ENCODE assay signal across 13 mouse cellular contexts in genomic region chr6:129033397-129033796, GRCm38 (mm10). TPM values are rescaled to one million over a fixed set of nuclear protein-coding genes. Genes with fewer than 3 reads are reported as not detected.
DNase-seq lines count a peak whose midpoint lies in the region; ATAC-seq and TF ChIP-seq lines count a peak whose summit lies in the region.
"Had no signal": no experiment of that assay in that cellular context is flagged by ENCODE, and none has a peak within 500 bp of the region (broad histone marks: within the 10 kb centered on the region; RNA-seq: fewer than 3 reads in every experiment).

No protein-coding gene starts in this region.

- no peak overlapping the region for H3K27ac ChIP-seq in lung, postnatal 0 days (ENCODE audit: low read length)
- H3K27ac ChIP-seq: forebrain, embryonic 13.5 days; hindbrain, embryonic 15.5 days; liver, embryonic 15.5 days; neural tube, embryonic 15.5 days had no signal

- peak; percentile 60 for TF ChIP-seq CTCF in lung, postnatal 0 days (IDR thresholded peaks at IDR 0.05)

- no peak overlapping the region for H3K4me2 ChIP-seq in lung, postnatal 0 days (replicated peaks; ENCODE audit: low read depth, low read length)
- H3K4me2 ChIP-seq: forebrain, embryonic 13.5 days; hindbrain, embryonic 15.5 days; liver, embryonic 15.5 days; neural tube, embryonic 15.5 days had no signal

- H3K4me3 ChIP-seq in lung, postnatal 0 days (ENCODE audit: low read depth, low read length) = no peak overlapping the region
- H3K4me3 ChIP-seq: forebrain, embryonic 13.5 days; hindbrain, embryonic 15.5 days; liver, embryonic 15.5 days; neural tube, embryonic 15.5 days had no signal

- H3K27me3 ChIP-seq in lung, postnatal 0 days (replicated peaks; ENCODE audit: insufficient read depth, low read length) = no peaks in the 10 kb centered on the region
- H3K27me3 ChIP-seq: forebrain, embryonic 13.5 days; hindbrain, embryonic 15.5 days; liver, embryonic 15.5 days; neural tube, embryonic 15.5 days had no signal

- TF ChIP-seq EP300 in lung, postnatal 0 days (IDR thresholded peaks at IDR 0.05) = no peak

- no peak for ATAC-seq in lung, postnatal 0 days
- ATAC-seq: forebrain, embryonic 13.5 days had no signal

- no peak overlapping the region for H3K9ac ChIP-seq in lung, postnatal 0 days (replicated peaks; ENCODE audit: low read depth)
- H3K9ac ChIP-seq: forebrain, embryonic 13.5 days; hindbrain, embryonic 15.5 days; liver, embryonic 15.5 days; neural tube, embryonic 15.5 days had no signal

- DNase-seq in gastrocnemius, adult 18-20 months (ENCODE audit: low spot score) = peak; percentile 6
- no peak for DNase-seq in gastrocnemius, postnatal 14 days
- peak; percentile 58 to 64 for DNase-seq in spleen, postnatal 36 days (ENCODE audit: low spot score in 2 of 2)
- no peak for DNase-seq in spleen, postnatal 4 days (ENCODE audit: low spot score in 2 of 2)
- peak; percentile 17 for DNase-seq in lung, postnatal 0 days (ENCODE audit: low spot score)
- peak; percentile 59 for DNase-seq in thymus, postnatal 4 days
- DNase-seq in cerebellum, postnatal 25 days = no peak
- DNase-seq in gastrocnemius, postnatal 4 days (ENCODE audit: low spot score in 2 of 2) = no peak

- H3K36me3 ChIP-seq in lung, postnatal 0 days (ENCODE audit: insufficient read depth, low read length) = no peaks in the 10 kb centered on the region
- H3K36me3 ChIP-seq: hindbrain, embryonic 15.5 days; liver, embryonic 15.5 days; neural tube, embryonic 15.5 days had no signal

- WGBS in lung, postnatal 0 days = 74% methylated on average over 2 of the region's 2 CpGs

- no peaks in the 10 kb centered on the region for H3K4me1 ChIP-seq in lung, postnatal 0 days (ENCODE audit: insufficient read depth, low read depth, low read length)
- H3K4me1 ChIP-seq: forebrain, embryonic 13.5 days; hindbrain, embryonic 15.5 days; liver, embryonic 15.5 days; neural tube, embryonic 15.5 days had no signal

- intact Hi-C loops in gastrocnemius, postnatal 14 days (cut with DNase I; ENCODE audit: low total_unique reads) = no loop called here

- no peaks in the 10 kb centered on the region for H3K9me3 ChIP-seq in lung, postnatal 0 days (ENCODE audit: low read length)
- H3K9me3 ChIP-seq: forebrain, embryonic 13.5 days; hindbrain, embryonic 15.5 days; liver, embryonic 15.5 days; neural tube, embryonic 15.5 days had no signal

RNA-seq across cellular contexts. Expression of gene Klrb1f, which starts 12.3 kb away (rescaled TPM):
- not detected for total RNA-seq in gastrocnemius, adult 18-20 months (2021)
- not detected for total RNA-seq in gastrocnemius, postnatal 14 days (2021)
- 0.35 and 0.37 TPM in 2 replicates for polyA plus RNA-seq in lung, postnatal 0 days (2015; fragmentation: Nextera tagmentation; extraction: Ambion mirVana)
- total RNA-seq in gastrocnemius, postnatal 4 days (2021) = not detected
- total RNA-seq: ES-E14 had no signal
- polyA plus RNA-seq: forebrain, embryonic 13.5 days had no signal

Comparison
In these comparisons a context has a peak if more than half of its experiments do, and no peak if none do; other contexts are left out.
1. DNase-seq: peak in gastrocnemius, adult 18-20 months (single experiment), spleen, postnatal 36 days (2 of 2), lung, postnatal 0 days (single experiment) and thymus, postnatal 4 days (single experiment); none in gastrocnemius, postnatal 14 days (single experiment), spleen, postnatal 4 days (0 of 2), cerebellum, postnatal 25 days (0 of 2) and gastrocnemius, postnatal 4 days (0 of 2).